Mouse (Mus musculus) G1E (cell line): ENCODE results near the gene 6030445D17Rik. TPM values are rescaled to one million over a fixed set of nuclear protein-coding genes. Genes with fewer than 3 reads are reported as not detected.

ENCODE experiments used
- ATAC-seq: 2 replicates; pipeline ENCODE4 v1.8.0; 2016; ENCODE audit warnings: mild to moderate bottlenecking; ENCODE audit not compliant: insufficient number of reproducible peaks, poor library complexity, low FRiP score, severe bottlenecking; ENCODE audit errors: extremely low read depth
- DNase-seq: peaks from one replicate; pipeline ENCODE4 v3.0.0; 2012; ENCODE audit warnings: low spot score
- H3K27me3 ChIP-seq: 2 replicates; pipeline ENCODE4 v1.6.1; 2012; ENCODE audit warnings: mild to moderate bottlenecking, low read length, inconsistent platforms; ENCODE audit not compliant: insufficient read depth
- H3K36me3 ChIP-seq: replicated peaks from 2 replicates; pipeline ENCODE3; 2012; ENCODE audit warnings: mild to moderate bottlenecking, inconsistent platforms
- H3K4me1 ChIP-seq: 2 replicates; pipeline ENCODE4 v1.6.1; 2012; ENCODE audit warnings: low read depth, low read length, inconsistent platforms, mixed read lengths; ENCODE audit not compliant: insufficient read depth
- H3K4me3 ChIP-seq: 2 replicates; pipeline ENCODE4 v1.5.1; 2012; ENCODE audit warnings: low read depth, mild to moderate bottlenecking, inconsistent platforms, low read length, moderate library complexity, mixed read lengths
- H3K9me3 ChIP-seq: replicated peaks from 2 replicates; pipeline ENCODE4 v1.6.1; 2012; ENCODE audit warnings: inconsistent platforms
- CTCF ChIP-seq: IDR thresholded peaks from 2 replicates; pipeline ENCODE4 v1.5.1; 2012; ENCODE audit warnings: low read depth, low read length, inconsistent platforms, mixed read lengths
- GATA1 ChIP-seq: IDR thresholded peaks from 2 replicates; pipeline ENCODE4 v1.6.1; 2012; ENCODE audit warnings: borderline replicate concordance, low read length, inconsistent platforms, mixed read lengths
- GATA2 ChIP-seq: IDR thresholded peaks from 2 replicates; pipeline ENCODE4 v1.6.1; 2012; ENCODE audit warnings: low read depth, low read length, inconsistent platforms, borderline replicate concordance
- POLR2AphosphoS5 ChIP-seq: IDR thresholded peaks from 2 replicates; pipeline ENCODE4 v1.6.1; 2012; ENCODE audit warnings: low read depth, low read length, inconsistent platforms; ENCODE audit not compliant: insufficient replicate concordance
- TAL1 ChIP-seq: conservative IDR thresholded peaks from 2 replicates; pipeline ENCODE4 v1.6.1; 2012; ENCODE audit warnings: low read depth, low read length, inconsistent platforms, mixed read lengths
- polyA plus RNA-seq: library from polyadenylated mRNA; stranded (reverse); fragments of >175 nt; gene quantifications from 2 replicates; pipeline ENCODE4 v1.2.3, GENCODE M21; 2012
- total RNA-seq, 2 experiments: library from RNA; stranded (forward) in 1 of 2; stranded (reverse) in 1 of 2; fragments of 200-1000 nt in 1 of 2; fragments of >200 nt in 1 of 2; fragmentation: Nextera tagmentation in 1 of 2; gene quantifications; 2 replicates each; pipeline ENCODE4 v1.2.3; 2014 to 2017

The 6030445D17Rik gene
- total and polyA plus RNA-seq, 3 experiments: not detected

- Histone ChIP-seq H3K27me3 (peaks cover 9% of the 10 kb centered on the region), H3K36me3 (no peaks in the 10 kb centered on the region), H3K4me1 (no peaks in the 10 kb centered on the region), H3K4me3 (no peak overlapping the region), H3K9me3 (no peaks in the 10 kb centered on the region)
- ATAC-seq (no peak), DNase-seq (no peak)
- TF ChIP-seq GATA1: no peak
- no peak for TF ChIP-seq GATA2
- TF ChIP-seq POLR2AphosphoS5: no peak
- no peak for TF ChIP-seq TAL1
- TF ChIP-seq CTCF: no peak
These were observed 37.1 kb upstream of the 6030445D17Rik start for GRCm38 (mm10) chr4:136425000-136425288.

- Histone ChIP-seq H3K27me3 (peaks cover 3% of the 10 kb centered on the region), H3K4me1 (no peaks in the 10 kb centered on the region), H3K4me3 (no peak overlapping the region), H3K36me3 (no peaks in the 10 kb centered on the region), H3K9me3 (no peaks in the 10 kb centered on the region)
- ATAC-seq (no peak), DNase-seq (no peak)
- TF ChIP-seq TAL1: no peak
These were observed 31.3 kb upstream of the 6030445D17Rik start for GRCm38 (mm10) chr4:136430609-136431375.

GRCm38 (mm10) chr4:136431376-136431693, 30.7 kb upstream of the 6030445D17Rik start:
- peaks cover 3% of the 10 kb centered on the region for H3K27me3 ChIP-seq
- no peak for DNase-seq
- no peaks in the 10 kb centered on the region for H3K36me3 ChIP-seq
- H3K9me3 ChIP-seq: no peaks in the 10 kb centered on the region
- no peak overlapping the region for H3K4me3 ChIP-seq
- no peak for ATAC-seq
- TF ChIP-seq CTCF: peak; percentile 45
- no peak for TF ChIP-seq TAL1
- no peaks in the 10 kb centered on the region for H3K4me1 ChIP-seq

GRCm38 (mm10) chr4:136434029-136434428, 28.0 kb upstream of the 6030445D17Rik start:
- Histone ChIP-seq H3K27me3 (no peaks in the 10 kb centered on the region; the same call in 1 of the 2 replicates), H3K36me3 (no peaks in the 10 kb centered on the region), H3K9me3 (no peaks in the 10 kb centered on the region), H3K4me1 (no peaks in the 10 kb centered on the region), H3K4me3 (no peak overlapping the region)
- TF ChIP-seq CTCF (no peak), GATA2 (no peak), GATA1 (no peak), POLR2AphosphoS5 (no peak), TAL1 (no peak)
- no peak for DNase-seq
- no peak for ATAC-seq

GRCm38 (mm10) chr4:136439106-136439505, 22.9 kb upstream of the 6030445D17Rik start:
- no peaks in the 10 kb centered on the region; the same call in 1 of the 2 replicates for H3K27me3 ChIP-seq
- no peak for DNase-seq
- H3K36me3 ChIP-seq: no peaks in the 10 kb centered on the region
- no peaks in the 10 kb centered on the region for H3K9me3 ChIP-seq
- no peak for ATAC-seq
- no peaks in the 10 kb centered on the region for H3K4me1 ChIP-seq
- H3K4me3 ChIP-seq: no peak overlapping the region
- TF ChIP-seq GATA1: no peak
- TF ChIP-seq GATA2: no peak
- TF ChIP-seq POLR2AphosphoS5: no peak
- no peak for TF ChIP-seq CTCF
- no peak for TF ChIP-seq TAL1

GRCm38 (mm10) chr4:136441354-136442043, 20.6 kb upstream of the 6030445D17Rik start:
- Histone ChIP-seq H3K27me3 (no peaks in the 10 kb centered on the region; the same call in 1 of the 2 replicates), H3K4me3 (no peak overlapping the region), H3K36me3 (no peaks in the 10 kb centered on the region), H3K9me3 (no peaks in the 10 kb centered on the region), H3K4me1 (no peaks in the 10 kb centered on the region)
- TF ChIP-seq POLR2AphosphoS5 (no peak), TAL1 (no peak), GATA2 (no peak), GATA1 (no peak), CTCF (no peak)
- no peak for DNase-seq
- ATAC-seq: no peak
